Mouse (Mus musculus): ENCODE results near the gene Txndc11.

- no peak for TF ChIP-seq CTCF (conservative IDR thresholded peaks at IDR 0.05; ENCODE audit: low read length)
- TF ChIP-seq NANOG (IDR thresholded peaks at IDR 0.05; ENCODE audit: borderline replicate concordance, low read length): no peak
Measured at GRCm38 (mm10) chr16:11175489-11176207, 41.2 kb upstream of the Txndc11 start.
